ENCODE assay signal across 27 mouse cellular contexts in the genomic region with DNA sequence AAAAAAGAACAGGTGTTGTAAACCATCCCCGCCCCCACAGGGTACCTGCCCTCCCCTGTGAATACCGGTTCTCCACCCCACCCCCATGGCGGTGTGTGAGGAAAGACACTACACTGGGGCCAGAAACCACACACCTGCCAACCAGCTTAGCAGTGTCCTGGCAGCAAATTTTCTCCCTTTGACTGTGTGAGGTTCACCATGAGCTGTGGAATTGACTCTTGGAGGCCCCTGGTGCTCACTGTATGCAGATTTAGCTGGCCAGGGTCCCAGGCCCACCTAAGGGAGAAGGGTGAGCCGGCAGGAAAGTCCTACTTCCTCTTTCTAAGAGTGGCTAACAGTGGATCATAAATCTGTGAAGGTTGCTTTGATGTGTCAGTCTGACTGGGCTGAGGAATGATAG. TPM values are rescaled to one million over a fixed set of nuclear protein-coding genes. Genes with fewer than 3 reads are reported as not detected.
A peak's percentile ranks its signal among the peaks of the same experiment; 100 is the strongest.
DNase-seq lines count a peak whose midpoint lies in the region; ATAC-seq lines count a peak whose summit lies in the region.
"Had no signal": no experiment of that assay in that cellular context is flagged by ENCODE, and none has a peak within 500 bp of the region (broad histone marks: within the 10 kb centered on the region; RNA-seq: fewer than 3 reads in every experiment).

No protein-coding gene starts in this region.

- 0 out of 2 replicates have a peak, but pooled peaks cover 7% of the 10 kb centered on the region for H3K4me1 ChIP-seq in intestine, embryonic 15.5 days (replicated peaks)
- no peaks in the 10 kb centered on the region for H3K4me1 ChIP-seq in liver, embryonic 12.5 days
- H3K4me1 ChIP-seq: liver, embryonic 13.5 days; lung, embryonic 15.5 days had no signal

- H3K4me2 ChIP-seq in intestine, embryonic 15.5 days (replicated peaks): no peak overlapping the region; the same call in 1 of the 2 replicates
- no peak overlapping the region for H3K4me2 ChIP-seq in liver, embryonic 12.5 days
- H3K4me2 ChIP-seq: embryonic facial prominence, embryonic 15.5 days; heart, embryonic 12.5 days; limb, embryonic 12.5 days; liver, embryonic 13.5 days; lung, embryonic 15.5 days; midbrain, embryonic 11.5 days had no signal

- no peak overlapping the region for H3K4me3 ChIP-seq in intestine, embryonic 15.5 days (replicated peaks)
- no peak overlapping the region for H3K4me3 ChIP-seq in liver, embryonic 12.5 days
- H3K4me3 ChIP-seq: embryonic facial prominence, embryonic 15.5 days; gastrocnemius, adult 2 months; heart, embryonic 12.5 days; left cerebral cortex, adult 2 months; limb, embryonic 12.5 days; liver, embryonic 13.5 days; lung, embryonic 15.5 days had no signal

- no peaks in the 10 kb centered on the region for H3K27me3 ChIP-seq in intestine, embryonic 15.5 days (replicated peaks)
- no peaks in the 10 kb centered on the region for H3K27me3 ChIP-seq in splenic B cell, adult 2 months (ENCODE audit: control insufficient read depth, insufficient read depth, low read length, poor library complexity, severe bottlenecking)
- no peaks in the 10 kb centered on the region for H3K27me3 ChIP-seq in liver, embryonic 12.5 days (replicated peaks)
- H3K27me3 ChIP-seq: embryonic facial prominence, embryonic 15.5 days; heart, embryonic 12.5 days; limb, embryonic 12.5 days; liver, embryonic 13.5 days; lung, embryonic 15.5 days had no signal

- no peak overlapping the region for H3K9ac ChIP-seq in intestine, embryonic 15.5 days
- no peak overlapping the region for H3K9ac ChIP-seq in liver, embryonic 12.5 days
- H3K9ac ChIP-seq: embryonic facial prominence, embryonic 15.5 days; forebrain, postnatal 0 days; heart, embryonic 12.5 days; limb, embryonic 12.5 days; liver, embryonic 13.5 days; lung, embryonic 15.5 days had no signal

- 55% methylated on average over 4 of the region's 4 CpGs for WGBS in intestine, embryonic 15.5 days
- WGBS in liver, embryonic 12.5 days (ENCODE audit: insufficient replicate concordance): 68% methylated on average over 4 of the region's 4 CpGs

- H3K36me3 ChIP-seq in intestine, embryonic 15.5 days: no peaks in the 10 kb centered on the region
- H3K36me3 ChIP-seq in splenic B cell, adult 2 months (ENCODE audit: control insufficient read depth, insufficient read depth, low read length, poor library complexity, severe bottlenecking): no peaks in the 10 kb centered on the region
- no peaks in the 10 kb centered on the region for H3K36me3 ChIP-seq in liver, embryonic 12.5 days
- H3K36me3 ChIP-seq: embryonic facial prominence, embryonic 15.5 days; heart, embryonic 12.5 days; limb, embryonic 12.5 days; liver, embryonic 13.5 days; lung, embryonic 15.5 days had no signal

- DNase-seq in thymus, postnatal 14 days: peak; percentile 41
- no peak for DNase-seq in thymus, adult 18-20 months
- DNase-seq in NIH3T3 (ENCODE audit: low read depth): peak; percentile 4
- peak; percentile 9 for DNase-seq in splenic B cell, adult 2 months (ENCODE audit: low read depth, low spot score)
- DNase-seq in cerebellum, adult 9-11 months: no peak
- no peak for DNase-seq in frontal cortex, postnatal 36 days (ENCODE audit: low spot score in 2 of 2)
- DNase-seq: adrenal gland, postnatal 25 days; cerebellum, adult 11 months; cerebellum, postnatal 25 days; forebrain, postnatal 0 days; gastrocnemius, adult 2 months; heart, adult 11 months; heart, postnatal 14 days; kidney, adult 2 months; liver, embryonic 13.5 days; retina, postnatal 1 day had no signal

- peak; percentile 86 for ATAC-seq in intestine, embryonic 15.5 days
- ATAC-seq in liver, embryonic 12.5 days: no peak
- ATAC-seq: activated CD4-positive, CD25-positive, alpha-beta regulatory T cell, adult 4 months; forebrain, postnatal 0 days; hindbrain, embryonic 16.5 days had no signal

- H3K27ac ChIP-seq in intestine, embryonic 15.5 days: no peak overlapping the region
- H3K27ac ChIP-seq in liver, embryonic 12.5 days: no peak overlapping the region
- H3K27ac ChIP-seq: embryonic facial prominence, embryonic 15.5 days; gastrocnemius, adult 2 months; left cerebral cortex, adult 2 months; limb, embryonic 12.5 days; liver, embryonic 13.5 days; lung, embryonic 15.5 days had no signal

- no peaks in the 10 kb centered on the region for H3K9me3 ChIP-seq in intestine, embryonic 15.5 days
- H3K9me3 ChIP-seq in liver, embryonic 12.5 days (replicated peaks): no peaks in the 10 kb centered on the region
- H3K9me3 ChIP-seq: embryonic facial prominence, embryonic 15.5 days; heart, embryonic 12.5 days; liver, embryonic 13.5 days; lung, embryonic 15.5 days had no signal

RNA-seq across cellular contexts. Expression of a gene that starts 53.9 kb away (rescaled TPM):
- polyA plus RNA-seq in intestine, embryonic 15.5 days (2015; fragmentation: Nextera tagmentation; extraction: Ambion mirVana): 0.38 and 0.42 TPM in 2 replicates
- not detected in 2 replicates for polyA plus RNA-seq in liver, embryonic 12.5 days (2016; fragmentation: Nextera tagmentation; extraction: Ambion mirVana)
- polyA plus RNA-seq: activated CD4-positive, CD25-positive, alpha-beta regulatory T cell, adult 4 months; forebrain, postnatal 0 days; hindbrain, embryonic 16.5 days; limb, embryonic 12.5 days; liver, embryonic 13.5 days; midbrain, embryonic 11.5 days; neural tube, embryonic 11.5 days had no signal

Comparison
In these comparisons a context has a peak if more than half of its experiments do, and no peak if none do; other contexts are left out.
1. DNase-seq: peak in thymus, postnatal 14 days (single experiment), NIH3T3 (single experiment) and splenic B cell, adult 2 months (single experiment); none in thymus, adult 18-20 months (0 of 2), cerebellum, adult 9-11 months (single experiment) and frontal cortex, postnatal 36 days (0 of 2).